Mouse (Mus musculus) c-Kit-positive CD71-positive TER-119-negative erythroid progenitor cells, embryonic 14.5 days (primary cell): ENCODE data around the gene Cybrd1.

ENCODE experiments used
- DNase-seq: peaks from one replicate; pipeline ENCODE4 v3.0.0-alpha.2; 2013; ENCODE audit warnings: low read depth

The Cybrd1 gene

DNA sequence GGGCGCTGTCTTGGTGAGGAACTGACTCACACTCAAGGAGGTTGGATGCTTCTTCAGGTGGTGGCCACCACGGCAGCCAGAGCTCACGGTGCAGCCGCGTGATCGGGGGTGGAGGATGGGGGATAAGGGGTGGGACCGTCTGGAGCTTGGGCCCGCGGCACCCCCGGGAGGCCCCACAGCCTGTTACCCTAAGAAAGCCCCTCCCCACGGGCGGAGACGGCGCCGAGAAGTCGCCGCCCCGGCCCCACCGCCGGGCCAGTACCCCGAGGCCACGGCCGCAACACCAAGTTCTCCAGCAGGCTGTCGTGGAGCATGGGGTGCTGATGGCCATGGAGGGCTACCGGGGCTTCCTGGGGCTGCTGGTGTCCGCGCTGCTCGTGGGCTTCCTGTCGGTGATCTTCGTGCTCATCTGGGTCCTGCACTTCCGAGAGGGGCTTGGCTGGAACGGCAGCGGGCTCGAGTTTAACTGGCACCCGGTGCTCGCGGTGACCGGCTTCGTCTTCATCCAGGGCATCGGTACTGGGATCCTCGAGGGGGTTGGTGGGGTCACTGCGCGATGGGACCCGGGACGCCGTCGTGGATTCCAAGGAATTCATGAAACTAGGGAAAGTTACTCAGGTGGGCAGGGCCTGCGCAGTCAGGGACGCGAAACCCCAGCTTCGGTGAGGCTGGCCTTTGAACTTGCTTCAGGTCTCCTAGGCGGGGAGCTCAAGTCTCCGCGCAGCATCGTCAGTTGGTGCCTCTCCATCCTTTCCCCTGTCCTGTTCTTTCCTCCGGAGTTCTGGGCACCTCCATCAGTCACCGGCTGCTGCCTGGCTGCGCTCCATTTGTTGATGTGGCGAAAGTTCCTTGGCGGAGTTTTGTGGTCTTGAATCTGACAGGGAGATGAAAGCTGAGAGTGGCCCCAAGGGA is at the start of gene Cybrd1:
Gene Cybrd1, plus strand, starts transcription at position 127 of the 912 bp plus-strand sequence.
- DNase-seq, result no peak

DNA sequence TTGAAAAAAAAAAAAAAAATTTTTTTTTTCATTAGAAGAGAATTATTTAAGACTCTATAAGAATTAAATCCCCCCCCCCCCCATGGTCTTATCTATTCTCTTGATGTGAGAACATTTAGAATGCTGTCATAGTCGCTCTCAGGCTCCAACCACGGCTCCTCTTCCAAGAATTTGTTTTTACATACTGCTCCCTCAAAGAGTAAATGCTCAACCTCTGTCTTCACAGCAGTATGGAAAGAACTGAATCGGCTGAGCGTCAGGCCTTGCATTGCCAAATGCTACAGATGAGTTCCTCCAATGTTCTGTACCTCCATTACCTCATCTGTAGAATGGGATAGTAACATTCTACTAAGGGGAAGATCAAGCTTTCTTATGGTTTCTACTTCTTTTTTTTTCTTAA is 46.1 kb upstream of the Cybrd1 start:
- DNase-seq, result no peak

DNA sequence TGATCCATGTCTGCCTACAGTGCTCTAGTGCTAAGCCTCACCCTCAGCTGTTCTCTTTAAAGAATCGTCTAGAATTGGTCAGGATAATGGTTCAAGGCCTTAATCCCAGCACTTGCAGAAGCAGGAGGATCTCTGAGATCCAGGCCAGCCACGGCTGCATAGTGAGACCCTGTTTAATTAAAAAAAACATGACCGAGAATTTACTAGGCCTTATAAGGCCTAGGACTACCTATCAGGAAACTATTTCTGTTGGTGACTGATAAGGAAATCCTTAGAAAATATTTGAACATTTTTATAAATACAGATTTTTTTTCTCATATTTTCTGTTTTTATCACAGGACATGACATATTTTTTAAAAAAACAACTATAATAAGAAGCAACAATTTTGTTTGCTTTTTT is 44.4 kb upstream of the Cybrd1 start:
- DNase-seq, result no peak

DNA sequence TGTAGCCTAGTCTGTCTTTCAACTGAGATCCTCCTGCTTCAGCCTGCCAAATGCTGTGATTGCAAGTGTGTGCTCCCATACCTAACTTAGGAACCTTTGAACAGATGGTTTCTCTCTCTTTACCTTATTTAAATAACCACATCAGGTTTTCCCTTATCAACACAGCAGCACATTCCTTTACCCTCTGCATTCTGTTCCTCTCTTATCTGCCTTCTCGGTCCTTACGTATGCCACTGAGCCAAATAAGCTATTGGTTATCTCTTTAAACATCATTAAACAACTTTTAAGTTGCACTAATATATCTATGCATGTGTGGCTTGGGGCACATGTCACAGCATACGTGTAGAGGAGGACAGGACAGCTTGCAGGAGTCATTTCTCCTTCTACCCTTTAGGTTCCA is 43.9 kb upstream of the Cybrd1 start:
- DNase-seq, result peak; percentile 50

DNA sequence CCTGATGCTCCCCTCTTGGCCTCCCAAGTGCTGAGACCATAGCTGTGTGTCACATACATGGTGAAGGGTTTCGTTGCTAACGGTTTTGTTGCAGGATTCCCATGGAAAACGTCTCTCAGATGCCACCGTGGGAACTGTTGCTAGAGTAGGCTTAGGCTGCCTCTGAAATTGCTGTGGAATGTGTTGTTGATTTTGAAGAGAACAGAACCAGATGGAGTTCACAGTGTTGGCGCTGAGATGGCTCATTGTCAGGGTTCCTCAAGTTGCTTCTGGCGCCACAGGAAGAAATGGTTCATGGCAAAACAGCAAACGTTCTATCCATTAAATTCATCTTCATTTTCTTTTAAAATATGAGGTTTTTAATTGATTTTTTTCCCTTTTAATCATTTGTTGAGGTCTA is 35.3 kb upstream of the Cybrd1 start:
- DNase-seq, result no peak

DNA sequence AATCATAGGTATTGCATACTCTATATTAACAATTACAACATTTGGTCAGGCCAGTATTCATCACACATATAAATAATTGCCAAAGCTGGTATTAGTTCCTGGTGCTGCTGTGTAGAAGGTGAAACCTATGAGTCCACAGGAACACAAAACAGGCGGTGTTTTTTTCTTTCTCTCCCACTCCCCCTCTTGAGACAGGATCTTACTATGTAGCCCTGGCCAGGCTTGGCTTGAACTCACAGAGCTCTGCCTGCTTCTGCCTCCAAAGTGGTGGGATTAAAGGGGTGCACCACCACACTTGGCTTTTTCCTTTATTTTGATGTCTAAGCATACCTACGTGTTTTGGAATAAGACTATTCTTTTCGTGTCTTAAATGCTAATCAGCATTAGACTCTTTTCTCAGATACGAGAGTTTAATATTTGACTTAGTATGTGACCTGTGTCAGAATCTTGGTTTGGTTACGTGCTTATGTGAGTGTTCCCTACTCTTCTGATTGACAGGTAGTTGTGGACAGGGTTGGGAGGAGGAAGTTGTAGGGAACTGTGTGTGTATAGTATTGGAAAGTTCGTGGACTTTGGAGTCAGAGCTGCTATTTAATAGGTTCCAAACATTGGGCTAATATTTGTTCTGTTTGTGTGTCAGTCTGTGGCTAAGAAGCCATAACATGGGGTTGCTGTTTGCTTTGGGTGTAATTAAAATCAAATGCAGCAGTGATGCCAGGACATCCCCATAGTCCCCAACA is 34.1 kb upstream of the Cybrd1 start:
- DNase-seq, result no peak

DNA sequence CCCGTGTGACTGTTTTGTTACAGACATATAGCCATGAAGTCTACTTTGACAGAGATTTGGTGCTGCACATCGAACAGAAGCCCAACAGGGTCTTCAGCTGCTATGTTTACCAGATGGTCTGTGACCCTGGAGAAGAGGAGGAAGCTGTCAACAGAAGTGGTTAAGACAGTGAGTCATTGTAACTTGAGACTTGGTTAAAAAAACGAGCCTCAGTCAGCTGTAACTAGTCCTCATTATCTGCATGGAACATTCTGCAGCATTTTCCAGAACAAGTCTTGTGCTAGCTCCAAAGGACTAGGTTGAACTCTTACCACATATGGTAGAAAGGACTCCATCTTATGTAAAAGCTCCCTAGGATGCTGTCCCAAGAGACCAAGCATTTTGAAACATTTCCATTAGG is 28.0 kb upstream of the Cybrd1 start:
- no peak for DNase-seq

DNA sequence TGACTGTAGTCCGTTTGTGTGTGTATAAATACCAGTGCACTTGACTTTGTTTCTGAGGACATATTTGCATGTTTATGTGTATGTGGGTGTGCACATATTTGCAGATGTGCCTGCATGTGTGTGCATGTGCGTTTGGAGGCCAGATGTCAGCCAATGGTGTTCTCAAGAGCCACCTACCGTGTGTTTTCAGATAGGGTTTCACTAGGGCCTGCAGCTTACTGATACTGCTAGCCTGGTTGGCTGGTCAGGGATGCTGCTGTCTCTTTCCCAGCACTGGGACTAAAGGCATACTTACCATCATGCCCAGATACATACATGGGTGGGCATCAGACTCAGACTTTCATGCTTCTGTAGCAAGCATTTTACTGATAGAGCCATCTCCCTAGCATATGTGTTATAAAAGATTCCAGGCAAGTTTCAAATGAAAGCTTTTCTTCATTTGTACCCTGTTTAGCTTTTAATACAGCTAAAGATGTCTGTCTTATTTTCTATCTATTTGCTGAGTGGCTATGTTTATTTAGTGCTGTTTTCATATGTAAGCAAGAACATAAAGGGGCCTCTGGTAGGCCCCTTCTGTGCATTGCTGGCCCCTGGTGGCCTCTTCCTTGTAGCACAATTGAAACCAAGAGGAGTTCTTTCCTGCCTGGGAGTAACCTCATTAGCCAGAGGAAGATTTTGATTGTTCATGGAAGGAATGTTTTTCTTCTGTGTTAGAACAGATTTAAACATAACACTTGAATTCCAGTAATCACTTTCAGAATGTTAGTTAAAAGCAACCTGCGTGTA is 26.9 kb upstream of the Cybrd1 start:
- DNase-seq, result peak; percentile 54

DNA sequence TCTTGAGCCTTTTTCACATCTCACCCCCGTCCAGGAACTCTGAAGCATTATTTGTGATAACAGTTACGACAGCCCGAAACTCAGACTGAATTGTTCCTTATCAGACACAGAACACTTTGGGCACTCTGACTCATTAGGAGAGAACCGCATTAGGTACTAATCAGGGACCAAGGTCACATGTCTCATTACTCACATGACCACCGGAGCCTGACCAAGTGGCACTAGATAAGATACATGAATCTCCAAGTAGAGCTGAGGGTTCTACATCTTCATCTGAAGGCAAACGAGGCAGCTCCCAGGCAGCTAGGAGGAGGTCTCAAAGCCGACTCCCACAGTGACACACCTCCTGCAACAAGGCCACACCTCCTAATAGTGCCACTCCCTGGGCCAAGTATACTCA is 21.6 kb upstream of the Cybrd1 start:
- peak; percentile 78 for DNase-seq

DNA sequence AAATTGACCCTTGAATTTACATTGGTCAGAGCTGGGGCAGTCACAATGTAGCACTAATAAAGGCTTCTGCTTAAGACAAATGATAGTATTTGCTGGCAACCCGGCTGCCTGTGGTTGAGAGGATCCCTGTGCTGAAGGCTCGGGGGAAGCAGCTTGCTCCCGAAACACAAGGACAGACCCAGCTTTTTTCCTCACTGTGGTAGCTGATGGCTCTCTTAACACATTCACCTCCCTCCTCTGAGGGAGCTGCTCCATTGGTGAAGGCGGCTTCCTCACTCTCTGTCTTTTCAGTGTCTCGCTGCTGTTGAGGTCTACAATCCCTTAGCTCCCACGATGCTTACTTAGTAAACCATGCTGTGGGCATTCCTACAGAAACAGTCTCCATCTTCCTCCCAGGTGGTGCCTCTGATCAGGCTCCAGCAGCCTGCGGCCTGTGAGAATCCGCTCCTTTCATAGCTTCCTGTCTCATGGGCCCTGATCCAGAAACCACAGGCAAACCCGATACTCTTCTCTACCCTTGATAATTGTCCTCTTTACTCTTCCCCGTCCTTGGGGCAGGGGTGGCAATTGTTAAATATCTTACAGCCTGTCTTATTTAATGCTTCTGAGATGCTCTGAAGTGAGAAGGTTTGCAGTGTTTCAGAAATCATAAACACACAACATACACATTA is 15.0 kb upstream of the Cybrd1 start:
- no peak for DNase-seq

DNA sequence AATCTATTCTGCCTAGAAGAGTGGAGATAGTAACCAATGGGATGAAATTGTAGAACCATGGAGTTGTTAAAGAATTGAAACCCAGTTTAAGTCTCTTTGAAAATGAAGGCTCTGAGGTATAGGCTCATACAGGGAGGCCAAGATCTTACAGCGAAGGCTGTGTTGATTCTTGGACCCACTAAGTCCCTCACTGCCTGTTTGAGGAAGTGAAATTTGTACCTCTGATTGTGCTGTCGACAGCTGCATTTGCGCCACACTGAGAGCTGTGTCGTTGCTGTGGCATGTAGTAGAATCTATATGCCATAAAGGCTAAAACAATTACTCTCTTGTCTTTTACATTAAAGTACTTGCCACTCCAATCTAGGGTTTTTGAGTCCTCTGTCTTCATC is 14.4 kb upstream of the Cybrd1 start:
- DNase-seq, result no peak

DNA sequence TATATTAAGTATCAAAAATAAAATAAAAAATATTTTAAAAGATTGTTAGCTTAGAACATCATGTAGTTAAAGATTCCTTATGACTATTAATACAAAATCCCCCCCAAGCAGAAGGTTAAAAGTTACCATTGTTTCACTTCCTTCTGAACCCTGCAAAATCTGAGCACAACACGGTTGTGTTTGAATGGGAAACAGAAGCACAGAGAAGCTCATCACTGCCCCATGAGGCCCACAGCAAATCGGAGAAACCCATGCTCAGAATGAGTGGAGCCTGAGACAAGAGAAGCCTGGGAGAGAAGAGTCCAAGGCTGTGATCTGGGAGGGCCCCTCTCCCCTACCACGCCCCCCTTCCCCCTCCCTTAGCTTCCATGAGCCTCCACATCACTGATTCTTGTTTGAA is 13.0 kb upstream of the Cybrd1 start:
- DNase-seq, result no peak

DNA sequence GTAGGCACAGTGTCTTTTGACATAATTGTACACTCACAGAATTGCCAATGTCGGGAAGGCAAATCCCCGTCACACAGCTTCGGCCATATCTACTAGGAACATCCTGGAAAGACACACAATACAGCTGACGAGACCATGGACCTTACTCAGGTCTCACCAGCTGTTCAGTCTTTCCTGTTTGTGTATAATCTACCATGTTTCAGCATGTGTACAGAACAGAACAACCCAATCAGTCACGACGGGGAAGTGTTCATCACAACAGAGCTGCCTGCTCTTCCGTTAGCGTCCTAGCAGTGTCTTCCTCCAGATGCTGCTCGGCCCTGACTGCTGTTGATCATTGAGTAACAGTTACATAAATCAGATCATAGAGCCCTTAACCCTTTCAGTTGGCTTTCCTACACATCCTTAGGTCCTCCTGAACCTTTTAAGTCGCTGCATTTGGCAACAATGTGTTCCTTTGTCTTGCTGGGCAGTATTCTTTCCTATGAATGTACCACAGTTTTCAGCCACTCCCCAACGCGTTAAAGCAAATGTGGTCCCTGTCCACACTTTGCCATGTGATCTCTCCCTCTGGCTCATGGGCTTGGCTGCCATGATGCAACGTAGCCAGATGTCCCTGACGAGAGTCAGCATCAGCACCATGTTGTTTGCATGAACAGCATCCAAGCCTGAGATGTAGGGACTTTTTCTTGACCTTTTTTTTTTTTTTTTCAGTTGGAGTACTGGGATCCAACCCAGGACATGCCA is 12.1 kb upstream of the Cybrd1 start:
- no peak for DNase-seq

DNA sequence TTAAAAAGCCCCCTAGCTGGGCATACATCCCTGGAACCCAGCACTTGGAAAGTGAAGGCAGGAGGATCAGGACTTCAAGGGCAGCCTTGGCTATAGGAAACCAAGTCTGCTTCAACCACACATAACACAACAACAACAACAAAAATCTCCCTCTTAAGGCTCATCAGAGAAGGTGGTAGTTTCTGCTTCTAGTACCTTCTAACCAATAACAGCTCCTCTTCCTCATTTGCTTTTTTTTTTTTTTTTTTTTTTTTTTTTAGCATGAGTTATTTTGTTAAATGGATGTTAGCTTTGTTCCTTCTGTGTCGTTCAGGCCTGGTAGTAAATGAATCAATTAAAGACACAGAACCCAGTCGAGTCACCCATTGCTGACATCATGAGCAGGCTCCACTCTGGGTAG is 10.5 kb upstream of the Cybrd1 start:
- no peak for DNase-seq

DNA sequence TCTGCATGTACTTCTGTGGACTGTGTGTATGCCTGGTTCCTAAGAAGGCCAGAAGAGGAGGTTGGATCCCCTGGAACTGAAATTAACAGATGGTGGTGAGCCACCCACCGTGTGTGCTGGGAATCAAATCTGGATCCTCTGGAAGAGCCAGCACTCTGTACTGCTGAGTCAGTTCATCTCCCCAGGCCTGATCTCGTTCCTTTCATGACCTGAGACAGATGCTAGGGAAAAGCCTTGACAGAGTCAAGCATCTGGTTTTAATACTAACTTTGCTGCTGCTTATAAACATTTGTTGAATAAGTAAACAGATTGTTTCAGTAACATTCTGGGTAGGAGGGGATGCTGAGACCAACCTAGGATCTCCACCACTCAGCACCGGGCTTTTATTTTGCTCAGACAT is 9.2 kb upstream of the Cybrd1 start:
- DNase-seq, result no peak

DNA sequence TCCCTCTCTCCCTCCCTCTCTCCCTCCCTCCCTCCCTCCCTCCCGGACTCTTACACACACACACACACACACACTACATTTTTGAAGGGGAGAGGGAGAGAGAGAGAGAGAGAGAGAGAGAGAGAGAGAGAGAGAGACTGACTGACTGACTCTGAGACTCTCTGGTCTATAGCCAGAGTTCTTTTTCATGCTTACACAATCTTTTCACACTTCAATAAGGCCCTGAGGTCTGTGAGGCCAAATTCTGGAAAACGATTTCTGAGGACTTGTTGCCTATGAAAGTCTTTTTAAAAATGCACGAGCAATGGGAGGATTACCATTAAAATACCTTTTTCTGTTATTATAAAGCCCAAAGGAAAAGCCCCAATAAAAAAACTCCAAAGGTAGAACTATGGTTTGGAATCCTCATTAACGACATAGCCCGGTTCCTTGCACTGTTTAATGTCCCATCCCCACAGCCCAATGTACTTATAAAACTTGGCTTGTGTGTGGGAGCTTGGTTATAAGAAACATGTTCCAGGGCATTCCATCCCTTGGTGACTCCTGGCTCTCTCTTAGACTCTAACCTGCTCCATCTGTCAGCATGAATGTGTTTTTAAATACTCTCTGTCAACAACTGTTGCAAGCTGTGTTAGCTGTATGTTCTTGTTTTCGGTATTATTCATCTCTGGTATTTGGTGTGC is 4.1 kb upstream of the Cybrd1 start:
- DNase-seq, result no peak

DNA sequence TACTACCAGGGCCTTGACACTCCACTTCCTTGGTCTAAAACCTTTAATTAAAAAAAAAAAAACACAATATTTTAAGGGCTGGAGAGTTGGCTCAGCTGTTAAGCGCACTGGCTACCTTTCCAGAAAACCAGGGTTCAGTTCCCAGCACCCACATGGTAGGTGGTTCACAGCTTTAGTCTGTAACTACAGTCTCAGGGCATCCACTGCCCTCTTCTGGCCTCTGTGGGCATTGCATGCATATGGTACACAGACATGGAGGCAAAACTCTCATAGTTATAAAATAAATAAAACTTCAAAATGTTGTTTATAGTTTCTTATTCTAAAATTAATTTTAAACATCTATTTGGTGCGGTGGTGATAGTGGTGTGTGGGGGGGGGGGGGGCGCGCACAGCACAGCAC is 1.6 kb upstream of the Cybrd1 start:
- peak; percentile 17 for DNase-seq

DNA sequence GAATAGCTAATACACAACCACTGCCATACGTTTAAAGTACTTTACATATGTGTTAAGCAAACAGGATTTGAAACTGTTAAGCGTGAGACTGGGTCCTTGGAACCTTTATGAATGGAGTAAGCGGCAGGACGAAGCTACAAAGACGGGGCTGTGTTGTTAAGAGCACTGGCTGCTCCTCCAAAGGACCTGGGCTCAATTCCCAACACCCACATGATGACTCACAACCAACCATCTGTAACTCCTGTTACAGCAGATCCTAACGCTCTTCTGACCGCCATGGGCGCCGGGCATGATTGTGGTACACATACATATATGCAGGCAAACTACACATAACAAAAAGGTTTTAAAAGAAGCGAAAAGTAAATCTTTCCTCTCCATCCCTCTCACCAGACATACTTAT is 3.1 kb downstream of the Cybrd1 start:
- DNase-seq, result no peak

DNA sequence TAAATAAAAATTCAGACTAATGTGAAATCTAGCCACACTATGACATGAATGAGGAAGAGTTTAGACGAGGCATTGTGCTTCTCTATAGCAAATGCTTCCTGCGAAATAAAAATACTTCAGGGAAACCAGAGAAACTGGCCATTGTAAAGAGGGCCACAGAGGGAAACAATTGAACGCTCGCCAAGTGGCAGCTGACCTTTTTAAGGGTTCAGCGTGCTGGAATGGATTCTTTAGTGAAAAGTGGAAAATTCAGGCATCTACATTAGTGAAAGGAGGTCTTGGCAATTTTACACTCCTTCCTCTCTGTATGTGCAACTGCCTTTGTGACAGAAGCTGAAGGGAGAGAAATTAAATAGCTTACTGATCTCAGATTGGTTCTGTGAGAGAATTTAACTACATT is 3.7 kb downstream of the Cybrd1 start:
- DNase-seq, result no peak

DNA sequence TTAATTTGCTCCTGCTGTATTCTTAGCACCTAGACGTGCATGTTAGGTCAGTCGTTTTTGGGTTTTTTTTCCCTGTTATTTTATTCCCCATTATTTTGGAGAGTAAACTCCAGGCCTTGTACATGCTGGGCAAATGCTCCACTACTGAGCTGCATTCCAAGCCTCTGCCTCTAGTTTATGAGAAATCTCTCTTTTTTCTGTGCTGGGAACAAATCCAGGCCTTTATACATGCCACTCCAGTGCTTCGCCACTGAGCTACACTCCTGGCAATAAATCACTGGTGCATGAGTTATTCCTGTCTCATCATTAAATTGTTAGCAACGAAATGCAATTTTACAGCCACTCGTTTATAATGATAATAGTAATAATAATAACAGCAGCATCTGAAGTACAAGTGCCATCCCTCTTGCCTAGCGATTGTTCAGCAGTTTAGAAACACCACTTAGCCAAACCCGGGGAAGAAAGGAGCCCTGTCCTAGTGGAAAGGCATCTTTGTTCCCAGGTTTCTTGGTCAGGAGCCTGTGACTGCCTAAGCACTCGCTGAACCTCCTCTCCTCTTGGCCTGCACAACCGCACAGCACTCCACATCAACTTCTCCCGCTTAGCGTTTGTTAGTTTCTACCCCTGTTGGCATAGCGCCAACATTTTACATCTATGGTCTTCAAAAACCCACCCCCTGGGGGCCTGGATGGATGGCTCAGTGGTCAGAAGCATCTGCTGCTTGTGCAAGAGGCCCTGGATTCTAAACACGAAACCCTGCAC is 4.7 kb downstream of the Cybrd1 start:
- no peak for DNase-seq
